Mouse (Mus musculus): ENCODE measurements around the gene Wdr90.
A peak's percentile ranks its signal among the peaks of the same experiment; 100 is the strongest.

Wdr90 gene

GRCm38 (mm10) chr17:25860832-25861703 lies at the start of gene Wdr90:
Wdr90 (minus strand) TSS chr17:25861501.
- DNase-seq = peak; percentile 95

- DNase-seq = no peak
These were observed 46.3 kb upstream of the Wdr90 start for GRCm38 (mm10) chr17:25907640-25908039.

GRCm38 (mm10) chr17:25903061-25903460 lies 41.8 kb upstream of the Wdr90 start:
- DNase-seq = no peak

- no peak for DNase-seq
These were observed 38.9 kb upstream of the Wdr90 start for GRCm38 (mm10) chr17:25900193-25900592.

- DNase-seq = no peak
These were observed 34.6 kb upstream of the Wdr90 start for GRCm38 (mm10) chr17:25895891-25896290.

GRCm38 (mm10) chr17:25895415-25895814 lies 34.1 kb upstream of the Wdr90 start:
- no peak for DNase-seq

- DNase-seq = no peak
These were observed 32.8 kb upstream of the Wdr90 start for GRCm38 (mm10) chr17:25893975-25894617.

GRCm38 (mm10) chr17:25888837-25889236 lies 27.5 kb upstream of the Wdr90 start:
- DNase-seq = no peak

- no peak for DNase-seq
These were observed 26.2 kb upstream of the Wdr90 start for GRCm38 (mm10) chr17:25887467-25887866.

- DNase-seq = no peak
These were observed 25.5 kb upstream of the Wdr90 start for GRCm38 (mm10) chr17:25886806-25887205.

GRCm38 (mm10) chr17:25885636-25886035 lies 24.3 kb upstream of the Wdr90 start:
- DNase-seq = no peak

- no peak for DNase-seq
These were observed 22.5 kb upstream of the Wdr90 start for GRCm38 (mm10) chr17:25883824-25884223.

- DNase-seq = no peak
These were observed 22.0 kb upstream of the Wdr90 start for GRCm38 (mm10) chr17:25883268-25883667.

- DNase-seq = no peak
These were observed 21.0 kb upstream of the Wdr90 start for GRCm38 (mm10) chr17:25882306-25882705.

- DNase-seq = no peak
These were observed 20.4 kb upstream of the Wdr90 start for GRCm38 (mm10) chr17:25881691-25882090.

GRCm38 (mm10) chr17:25880913-25881641 lies 19.8 kb upstream of the Wdr90 start:
- no peak for DNase-seq

- no peak for DNase-seq
These were observed 19.1 kb upstream of the Wdr90 start, which contains the start of gene Wfikkn1 for GRCm38 (mm10) chr17:25880196-25880910. Wfikkn1 (minus strand) TSS chr17:25880858.

GRCm38 (mm10) chr17:25879750-25880149 lies 18.4 kb upstream of the Wdr90 start:
- no peak for DNase-seq

- no peak for DNase-seq
These were observed 18.0 kb upstream of the Wdr90 start for GRCm38 (mm10) chr17:25879261-25879660.

GRCm38 (mm10) chr17:25878611-25879180 lies 17.4 kb upstream of the Wdr90 start:
- DNase-seq = no peak

GRCm38 (mm10) chr17:25877741-25878610 lies 16.7 kb upstream of the Wdr90 start:
- no peak for DNase-seq
